Mouse (Mus musculus): ENCODE measurements around the gene Nova2. TPM values are rescaled to one million over a fixed set of nuclear protein-coding genes. Genes with fewer than 3 reads are reported as not detected.

Gene Nova2
- polyA plus RNA-seq, 1 experiment from 2014 or later = 0.53 TPM

GRCm38 (mm10) chr7:18963294-18963843 is 37.7 kb downstream of the Nova2 start:
- DNase-seq (ENCODE audit: low spot score) = no peak
- peaks cover 79% of the 10 kb centered on the region for H3K27me3 ChIP-seq (ENCODE audit: insufficient read depth, poor library complexity, severe bottlenecking)
- WGBS = under 1% methylated on average over 19 of the region's 19 CpGs
- H3K27ac ChIP-seq = no peak overlapping the region
- peaks cover 21% of the 10 kb centered on the region for H3K4me1 ChIP-seq
- peak overlapping the region; percentile 46 for H3K4me3 ChIP-seq
- H3K36me3 ChIP-seq = no peaks in the 10 kb centered on the region
- H3K9me3 ChIP-seq = no peaks in the 10 kb centered on the region

GRCm38 (mm10) chr7:18965312-18965711 is 39.6 kb downstream of the Nova2 start:
- no peak overlapping the region for H3K4me3 ChIP-seq
- no peaks in the 10 kb centered on the region for H3K9me3 ChIP-seq
- no peak for DNase-seq (ENCODE audit: low spot score)
- H3K4me1 ChIP-seq = peaks cover 15% of the 10 kb centered on the region
- H3K36me3 ChIP-seq = no peaks in the 10 kb centered on the region
- no peak overlapping the region for H3K27ac ChIP-seq
- peaks cover 72% of the 10 kb centered on the region for H3K27me3 ChIP-seq (ENCODE audit: insufficient read depth, poor library complexity, severe bottlenecking)
- 76% methylated on average over 5 of the region's 5 CpGs for WGBS

GRCm38 (mm10) chr7:18967603-18968002 is 41.9 kb downstream of the Nova2 start:
- Histone ChIP-seq H3K36me3 (no peaks in the 10 kb centered on the region), H3K27me3 (ENCODE audit: insufficient read depth, poor library complexity, severe bottlenecking) (peaks cover 49% of the 10 kb centered on the region), H3K4me1 (peaks cover 10% of the 10 kb centered on the region), H3K27ac (no peak overlapping the region), H3K4me3 (no peak overlapping the region), H3K9me3 (no peaks in the 10 kb centered on the region)
- no peak for DNase-seq (ENCODE audit: low spot score)
- WGBS = 9% methylated on average over 8 of the region's 8 CpGs

GRCm38 (mm10) chr7:18970956-18971355 is 45.3 kb downstream of the Nova2 start:
- Histone ChIP-seq H3K36me3 (no peaks in the 10 kb centered on the region), H3K4me1 (no peaks in the 10 kb centered on the region), H3K27ac (no peak overlapping the region), H3K27me3 (ENCODE audit: insufficient read depth, poor library complexity, severe bottlenecking) (peaks cover 15% of the 10 kb centered on the region), H3K9me3 (no peaks in the 10 kb centered on the region), H3K4me3 (no peak overlapping the region)
- 84% methylated on average over 3 of the region's 3 CpGs for WGBS
- DNase-seq (ENCODE audit: low spot score) = no peak

- WGBS = 91% methylated on average over 9 of the region's 9 CpGs
- H3K4me1 ChIP-seq = no peaks in the 10 kb centered on the region
- no peaks in the 10 kb centered on the region for H3K9me3 ChIP-seq
- no peaks in the 10 kb centered on the region for H3K27me3 ChIP-seq (ENCODE audit: insufficient read depth, poor library complexity, severe bottlenecking)
- DNase-seq (ENCODE audit: low spot score) = no peak
- H3K27ac ChIP-seq = no peak overlapping the region
- no peak overlapping the region for H3K4me3 ChIP-seq
- H3K36me3 ChIP-seq = no peaks in the 10 kb centered on the region
These were observed 52.7 kb downstream of the Nova2 start for GRCm38 (mm10) chr7:18978381-18978780.

- no peaks in the 10 kb centered on the region for H3K9me3 ChIP-seq
- H3K27me3 ChIP-seq (ENCODE audit: insufficient read depth, poor library complexity, severe bottlenecking) = peaks cover 24% of the 10 kb centered on the region; the same call in 1 of the 2 replicates
- DNase-seq (ENCODE audit: low spot score) = no peak
- H3K27ac ChIP-seq = no peak overlapping the region
- H3K36me3 ChIP-seq = no peaks in the 10 kb centered on the region
- no peak overlapping the region for H3K4me3 ChIP-seq
- peaks cover 13% of the 10 kb centered on the region for H3K4me1 ChIP-seq
- WGBS = 63% methylated on average over 2 of the region's 2 CpGs
These were observed 60.8 kb downstream of the Nova2 start for GRCm38 (mm10) chr7:18986503-18986902.

GRCm38 (mm10) chr7:18987100-18987499 is 61.4 kb downstream of the Nova2 start, which contains the start of gene Nanos2:
Gene Nanos2, plus strand, starts transcription at chr7:18987400.
- DNase-seq (ENCODE audit: low spot score) = no peak
- WGBS = 69% methylated on average over 2 of the region's 2 CpGs
- no peak within 1 kb of the TSS for H3K4me3 ChIP-seq
- H3K27me3 ChIP-seq (ENCODE audit: insufficient read depth, poor library complexity, severe bottlenecking) = peaks cover 30% of the 10 kb centered on the region
- no peaks in the 10 kb centered on the region for H3K36me3 ChIP-seq
- H3K4me1 ChIP-seq = peaks cover 19% of the 10 kb centered on the region
- H3K27ac ChIP-seq = no peak within 1 kb of the TSS
- no peaks in the 10 kb centered on the region for H3K9me3 ChIP-seq

- DNase-seq (ENCODE audit: low spot score) = no peak
- no peaks in the 10 kb centered on the region for H3K36me3 ChIP-seq
- peaks cover 23% of the 10 kb centered on the region for H3K4me1 ChIP-seq
- H3K27me3 ChIP-seq (ENCODE audit: insufficient read depth, poor library complexity, severe bottlenecking) = peaks cover 37% of the 10 kb centered on the region
- no peak overlapping the region for H3K4me3 ChIP-seq
- H3K27ac ChIP-seq = no peak overlapping the region
- WGBS = 61% methylated on average over 13 of the region's 13 CpGs
- H3K9me3 ChIP-seq = no peaks in the 10 kb centered on the region
These were observed 62.1 kb downstream of the Nova2 start for GRCm38 (mm10) chr7:18987747-18988146.

- Histone ChIP-seq H3K9me3 (no peaks in the 10 kb centered on the region), H3K4me1 (peaks cover 23% of the 10 kb centered on the region), H3K4me3 (no peak overlapping the region), H3K27me3 (ENCODE audit: insufficient read depth, poor library complexity, severe bottlenecking) (peaks cover 47% of the 10 kb centered on the region), H3K36me3 (0 out of 2 replicates have a peak, but pooled peaks cover under 1% of the 10 kb centered on the region), H3K27ac (no peak overlapping the region)
- no peak for DNase-seq (ENCODE audit: low spot score)
- 58% methylated on average over 6 of the region's 6 CpGs for WGBS
These were observed 63.1 kb downstream of the Nova2 start for GRCm38 (mm10) chr7:18988780-18989179.

GRCm38 (mm10) chr7:18989995-18990394 is 64.3 kb downstream of the Nova2 start:
- no peak for DNase-seq (ENCODE audit: low spot score)
- H3K36me3 ChIP-seq = 0 out of 2 replicates have a peak, but pooled peaks cover 2% of the 10 kb centered on the region
- H3K27me3 ChIP-seq (ENCODE audit: insufficient read depth, poor library complexity, severe bottlenecking) = peaks cover 50% of the 10 kb centered on the region
- WGBS = 14% methylated on average over 5 of the region's 5 CpGs
- H3K4me3 ChIP-seq = peak overlapping the region; percentile 62
- H3K27ac ChIP-seq = peak overlapping the region; percentile 82; the same call in 1 of the 2 replicates
- no peaks in the 10 kb centered on the region for H3K9me3 ChIP-seq
- H3K4me1 ChIP-seq = peaks cover 23% of the 10 kb centered on the region

- H3K9me3 ChIP-seq = no peaks in the 10 kb centered on the region
- peak within 1 kb of the TSS; percentile 82 for H3K27ac ChIP-seq
- DNase-seq (ENCODE audit: low spot score) = peak; percentile 100
- H3K4me3 ChIP-seq = peak within 1 kb of the TSS; percentile 62
- WGBS = under 1% methylated on average over 37 of the region's 37 CpGs
- H3K4me1 ChIP-seq = peaks cover 23% of the 10 kb centered on the region
- peaks cover 50% of the 10 kb centered on the region for H3K27me3 ChIP-seq (ENCODE audit: insufficient read depth, poor library complexity, severe bottlenecking)
- H3K36me3 ChIP-seq = 0 out of 2 replicates have a peak, but pooled peaks cover 3% of the 10 kb centered on the region
These were observed 65.1 kb downstream of the Nova2 start, which contains the start of gene Mypop for GRCm38 (mm10) chr7:18990601-18991295. Gene Mypop, plus strand, starts transcription at chr7:18991245.

- no peaks in the 10 kb centered on the region for H3K9me3 ChIP-seq
- H3K27me3 ChIP-seq (ENCODE audit: insufficient read depth, poor library complexity, severe bottlenecking) = peaks cover 50% of the 10 kb centered on the region
- WGBS = 1% methylated on average over 59 of the region's 59 CpGs
- DNase-seq (ENCODE audit: low spot score) = no peak
- peak overlapping the region; percentile 82 for H3K27ac ChIP-seq
- peaks cover 12% of the 10 kb centered on the region; the same call in 1 of the 2 replicates for H3K36me3 ChIP-seq
- peaks cover 23% of the 10 kb centered on the region for H3K4me1 ChIP-seq
- H3K4me3 ChIP-seq = peak overlapping the region; percentile 62
These were observed 66.1 kb downstream of the Nova2 start for GRCm38 (mm10) chr7:18991660-18992293.

- 3% methylated on average over 31 of the region's 31 CpGs for WGBS
- Histone ChIP-seq H3K4me3 (peak overlapping the region; percentile 62), H3K27ac (peak overlapping the region; percentile 82), H3K36me3 (peaks cover 14% of the 10 kb centered on the region; the same call in 1 of the 2 replicates), H3K27me3 (ENCODE audit: insufficient read depth, poor library complexity, severe bottlenecking) (peaks cover 46% of the 10 kb centered on the region), H3K9me3 (no peaks in the 10 kb centered on the region), H3K4me1 (peaks cover 23% of the 10 kb centered on the region)
- no peak for DNase-seq (ENCODE audit: low spot score)
These were observed 66.6 kb downstream of the Nova2 start for GRCm38 (mm10) chr7:18992294-18992675.
